Mouse (Mus musculus) embryonic fibroblast, embryonic 13.5 days (primary cell): ENCODE data around the gene Cmya5.
"Not testable (repeated sequence)": the region's sequence is repeated elsewhere in the genome, so short reads cannot be mapped to it uniquely, and the experiment has no call there.

Experiments used
- CTCF ChIP-seq: IDR thresholded peaks from 2 replicates; pipeline ENCODE4 v1.5.1; 2011; ENCODE audit warnings: mild to moderate bottlenecking, control low read depth, low read length, moderate library complexity, borderline replicate concordance; ENCODE audit not compliant: insufficient read depth
- POLR2A ChIP-seq: IDR thresholded peaks from 2 replicates; pipeline ENCODE4 v1.6.1; 2011; ENCODE audit warnings: low read depth, mild to moderate bottlenecking, control low read depth, low read length, moderate library complexity

- TF ChIP-seq POLR2A, CTCF: not testable (repeated sequence)
Measured at GRCm38 (mm10) chr13:93082324-93082723, 62.2 kb downstream of the Cmya5 start.
